Mouse (Mus musculus) testis, adult 2 months (tissue): ENCODE results near the gene Rasa3.

ENCODE experiments used
- CTCF ChIP-seq: fragments of 200-500 bp; IDR thresholded peaks from 2 replicates; pipeline ENCODE4 v1.5.1; 2012; ENCODE audit warnings: low read depth, mild to moderate bottlenecking, inconsistent platforms, low read length, moderate library complexity; ENCODE audit not compliant: control insufficient read depth, insufficient read depth, insufficient replicate concordance
- POLR2A ChIP-seq: fragments of 200-500 bp; IDR thresholded peaks from 2 replicates; pipeline ENCODE4 v1.6.1; 2012; ENCODE audit warnings: low read depth, mild to moderate bottlenecking, inconsistent platforms, low read length, moderate library complexity; ENCODE audit not compliant: control insufficient read depth

- TF ChIP-seq CTCF: no peak
- no peak for TF ChIP-seq POLR2A
These were observed 45.1 kb downstream of the Rasa3 start for GRCm38 (mm10) chr8:13632309-13632708.
